Mouse (Mus musculus) olfactory bulb, adult 2 months (tissue): ENCODE measurements around the gene Vasp.

Experiments used
- CTCF ChIP-seq: fragments of 200-500 bp; IDR thresholded peaks from 2 replicates; pipeline ENCODE4 v1.5.1; 2012; ENCODE audit warnings: low read depth, mild to moderate bottlenecking, low read length, moderate library complexity; ENCODE audit not compliant: insufficient read depth
- POLR2A ChIP-seq: fragments of 200-500 bp; IDR thresholded peaks from 2 replicates; pipeline ENCODE4 v1.6.1; 2012; ENCODE audit warnings: mild to moderate bottlenecking, low read depth, low read length, moderate library complexity; ENCODE audit not compliant: insufficient read depth

GRCm38 (mm10) chr7:19271238-19272172 lies at the start of gene Vasp:
- no peak for TF ChIP-seq CTCF
- no peak for TF ChIP-seq POLR2A
